Mouse (Mus musculus) myocyte (in vitro differentiated cells): ENCODE measurements around the gene Dnah6.

Experiments
- CEBPB ChIP-seq: IDR thresholded peaks from 2 replicates; pipeline ENCODE4 v1.6.1; 2011; ENCODE audit warnings: mild to moderate bottlenecking, moderate library complexity; ENCODE audit not compliant: poor library complexity, insufficient read depth, severe bottlenecking
- E2F4 ChIP-seq: IDR thresholded peaks from one replicate; pipeline ENCODE4 v1.6.1; 2011; ENCODE audit warnings: mild to moderate bottlenecking, control low read depth, moderate library complexity; ENCODE audit not compliant: insufficient read depth
- MAX ChIP-seq: IDR thresholded peaks from one replicate; pipeline ENCODE4 v1.6.1; 2011; ENCODE audit warnings: low read depth, mild to moderate bottlenecking, control low read depth
- MYOD1 ChIP-seq, 3 experiments: IDR thresholded peaks; one replicate each; pipeline ENCODE4 v1.6.1; 2011; ENCODE audit warnings: control low read depth in 2 of 3, low read depth in 2 of 3, mild to moderate bottlenecking in 2 of 3, moderate library complexity in 1 of 3; ENCODE audit not compliant: insufficient read length in 2 of 3, control insufficient read depth in 1 of 3
- MYOG ChIP-seq, 3 experiments: IDR thresholded peaks; one replicate each; pipeline ENCODE4 v1.6.1; 2011; ENCODE audit warnings: control low read depth in 2 of 3, low read depth in 2 of 3, mild to moderate bottlenecking in 2 of 3; ENCODE audit not compliant: insufficient read length in 2 of 3, control insufficient read depth in 1 of 3, insufficient read depth in 1 of 3
- POLR2A ChIP-seq: IDR thresholded peaks from one replicate; pipeline ENCODE4 v1.6.1; 2011; ENCODE audit warnings: low read depth, mild to moderate bottlenecking, control low read depth, moderate library complexity; ENCODE audit not compliant: insufficient read length
- POLR2AphosphoS2 ChIP-seq: IDR thresholded peaks from one replicate; pipeline ENCODE4 v1.6.1; 2011; ENCODE audit warnings: low read depth, control low read depth; ENCODE audit not compliant: insufficient read length
- REST ChIP-seq: IDR thresholded peaks from one replicate; pipeline ENCODE4 v1.6.1; 2011; ENCODE audit warnings: mild to moderate bottlenecking, control low read depth, moderate library complexity; ENCODE audit not compliant: insufficient read depth, insufficient read length
- SRF ChIP-seq: IDR thresholded peaks from one replicate; pipeline ENCODE4 v1.6.1; 2011; ENCODE audit warnings: low read depth; ENCODE audit not compliant: control insufficient read depth, insufficient read length
- TCF12 ChIP-seq: IDR thresholded peaks from one replicate; pipeline ENCODE4 v1.6.1; 2011; ENCODE audit warnings: mild to moderate bottlenecking, control low read depth; ENCODE audit not compliant: poor library complexity, insufficient read depth, severe bottlenecking
- USF1 ChIP-seq: IDR thresholded peaks from one replicate; pipeline ENCODE4 v1.6.1; 2011; ENCODE audit warnings: low read depth, mild to moderate bottlenecking, control low read depth, moderate library complexity

DNA sequence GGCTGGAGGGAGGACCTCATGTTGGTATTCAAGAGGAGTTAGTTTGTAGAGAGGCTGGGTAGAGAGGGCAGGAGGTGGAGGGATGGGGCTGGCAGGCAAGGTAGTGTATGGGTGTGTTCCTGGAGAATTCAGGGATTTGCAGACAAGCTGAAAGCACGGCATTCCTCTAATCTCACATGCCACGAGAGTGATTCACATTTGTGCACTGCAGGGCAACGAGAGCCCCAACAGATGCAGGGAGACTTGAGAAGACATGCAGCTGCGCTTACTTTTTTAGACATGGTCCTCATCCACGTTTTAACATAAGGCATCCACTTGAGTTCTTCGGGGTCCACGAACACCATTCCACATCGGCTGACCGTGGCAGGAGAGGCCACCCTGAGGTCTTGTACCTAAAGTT lies 93.9 kb downstream of the Dnah6 start:
- TF ChIP-seq POLR2AphosphoS2 (no peak), MAX (no peak), USF1 (no peak), POLR2A (no peak), TCF12 (peak; percentile 8), MYOD1 (IDR thresholded peaks at IDR 0.05; ENCODE audit: control insufficient read depth in 1 of 3, insufficient read length in 2 of 3, low read depth in 2 of 3) (peak in 2 of 3 experiments; percentile 56 to 75), CEBPB (no peak), E2F4 (no peak), MYOG (IDR thresholded peaks at IDR 0.05; ENCODE audit: control insufficient read depth in 1 of 3, insufficient read depth in 1 of 3, insufficient read length in 2 of 3, low read depth in 2 of 3) (peak in 2 of 3 experiments; percentile 37 to 81), SRF (no peak), REST (no peak)
